Mouse (Mus musculus) embryonic facial prominence, embryonic 10.5 days (tissue): ENCODE results near the gene Fbxo3. TPM values are rescaled to one million over a fixed set of nuclear protein-coding genes. Genes with fewer than 3 reads are reported as not detected.
A peak's percentile ranks its signal among the peaks of the same experiment; 100 is the strongest.
"Not testable (repeated sequence)": the region's sequence is repeated elsewhere in the genome, so short reads cannot be mapped to it uniquely, and the experiment has no call there.

Source experiments
- DNase-seq: peaks from one replicate; pipeline ENCODE4 v3.0.0-alpha.2; 2017; ENCODE audit warnings: low spot score
- H3K27ac ChIP-seq: fragments of 300-500 bp; sonication (generic); replicated peaks from 2 replicates; pipeline ENCODE4 v1.5.1; 2016; ENCODE audit warnings: mild to moderate bottlenecking
- H3K27me3 ChIP-seq: fragments of 300-500 bp; sonication (generic); replicated peaks from 2 replicates; pipeline ENCODE4 v1.6.1; 2016; ENCODE audit warnings: low read depth, mild to moderate bottlenecking; ENCODE audit not compliant: poor library complexity, severe bottlenecking
- H3K36me3 ChIP-seq: fragments of 300-500 bp; sonication (generic); replicated peaks from 2 replicates; pipeline ENCODE4 v1.6.1; 2016; ENCODE audit warnings: mild to moderate bottlenecking, moderate library complexity
- H3K4me1 ChIP-seq: fragments of 300-500 bp; sonication (generic); 2 replicates; pipeline ENCODE4 v1.6.1; 2016
- H3K4me3 ChIP-seq: fragments of 300-500 bp; sonication (generic); 2 replicates; pipeline ENCODE4 v1.5.1; 2016; ENCODE audit warnings: mild to moderate bottlenecking, moderate library complexity
- H3K9me3 ChIP-seq: fragments of 300-500 bp; sonication (generic); 2 replicates; pipeline ENCODE4 v1.6.1; 2016; ENCODE audit warnings: mild to moderate bottlenecking
- WGBS: fragments of 180-500 bp; shearing (Covaris S2); methylation state at CpG from one replicate; pipeline ENCODE4 v1.1.7; 2016; 5-methylcytosine and 5-hydroxymethylcytosine counted together
- polyA plus RNA-seq: library from polyadenylated mRNA; unstranded; fragments of >200 nt; fragmentation: Nextera tagmentation; extraction: Ambion mirVana; gene quantifications from 2 replicates; pipeline ENCODE4 v1.2.1, GENCODE M21; 2016

Fbxo3 gene
- 44.4 and 44.9 TPM in 2 replicates for polyA plus RNA-seq

GRCm38 (mm10) chr2:104027458-104028138 is at the start of gene Fbxo3:
Fbxo3 (plus strand) TSS chr2:104027721.
- Histone ChIP-seq H3K36me3 (peaks cover 5% of the 10 kb centered on the region; the same call in 1 of the 2 replicates), H3K27ac (peak within 1 kb of the TSS; percentile 95)
- under 1% methylated on average over 44 of the region's 44 CpGs for WGBS

DNA sequence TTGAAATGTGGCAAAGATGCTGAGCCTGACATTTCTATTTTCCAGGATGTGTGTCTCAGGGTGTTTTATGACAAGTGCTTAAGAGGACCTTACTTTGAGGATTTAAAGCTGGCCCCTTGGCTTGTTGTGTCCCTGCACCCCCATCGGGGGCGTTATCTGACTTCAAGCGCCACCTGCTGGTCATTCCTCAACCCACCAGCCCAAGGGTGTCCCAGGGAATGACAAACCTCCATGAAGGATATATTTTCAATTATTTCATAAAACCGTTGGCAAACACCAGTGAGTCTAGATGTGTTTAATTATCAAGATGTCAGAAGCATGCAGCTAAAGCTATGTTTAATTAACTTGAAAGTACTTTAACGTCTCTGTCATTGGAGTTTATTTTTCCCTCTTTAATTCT is 45.3 kb upstream of the Fbxo3 start:
- Histone ChIP-seq H3K36me3 (no peaks in the 10 kb centered on the region), H3K4me1 (0 out of 2 replicates have a peak, but pooled peaks cover 2% of the 10 kb centered on the region), H3K9me3 (no peaks in the 10 kb centered on the region), H3K4me3 (no peak overlapping the region), H3K27me3 (peaks cover 18% of the 10 kb centered on the region; the same call in 1 of the 2 replicates), H3K27ac (no peak overlapping the region)
- peak; percentile 81 for DNase-seq
- 9% methylated on average over 5 of the region's 5 CpGs for WGBS

More at GRCm38 (mm10) chr2:104027458-104028138, at the start of gene Fbxo3:
- Histone ChIP-seq H3K4me1 (peaks cover 24% of the 10 kb centered on the region), H3K9me3 (no peaks in the 10 kb centered on the region), H3K4me3 (peak within 1 kb of the TSS; percentile 98), H3K27me3 (no peaks in the 10 kb centered on the region)
- peak; percentile 96 for DNase-seq

DNA sequence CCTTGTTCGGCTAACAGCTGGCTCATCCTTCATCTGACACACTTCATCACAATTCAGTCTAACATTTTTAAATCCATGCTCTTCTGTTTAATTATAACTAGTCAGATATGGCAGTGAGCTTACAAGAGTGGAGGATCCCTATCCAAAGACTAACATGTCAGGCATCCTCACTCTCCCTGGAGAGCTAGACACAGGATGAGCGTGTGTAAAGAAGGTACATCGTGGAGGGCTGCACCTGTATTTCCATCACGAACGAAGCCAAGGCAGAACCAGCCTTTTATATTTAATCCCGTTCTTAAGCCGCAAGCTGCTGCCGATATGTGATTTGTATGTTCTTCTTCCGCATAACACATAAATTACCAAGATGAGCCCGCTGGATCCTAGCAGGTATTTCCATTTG is 44.4 kb upstream of the Fbxo3 start:
- Histone ChIP-seq H3K36me3 (no peaks in the 10 kb centered on the region), H3K4me3 (no peak overlapping the region), H3K4me1 (0 out of 2 replicates have a peak, but pooled peaks cover 2% of the 10 kb centered on the region), H3K27ac (no peak overlapping the region), H3K27me3 (peaks cover 18% of the 10 kb centered on the region; the same call in 1 of the 2 replicates), H3K9me3 (no peaks in the 10 kb centered on the region)
- WGBS: 88% methylated on average over 10 of the region's 10 CpGs
- DNase-seq: no peak

GRCm38 (mm10) chr2:103987595-103987994 is 39.9 kb upstream of the Fbxo3 start:
- not testable (repeated sequence) for H3K36me3 ChIP-seq, H3K4me3 ChIP-seq, H3K9me3 ChIP-seq, H3K27ac ChIP-seq, H3K4me1 ChIP-seq, DNase-seq
- H3K27me3 ChIP-seq: peaks cover 15% of the 10 kb centered on the region
- WGBS: 75% methylated on average over 8 of the region's 8 CpGs

GRCm38 (mm10) chr2:103989724-103990123 is 37.8 kb upstream of the Fbxo3 start:
- WGBS: 87% methylated on average over 6 of the region's 6 CpGs

GRCm38 (mm10) chr2:103991303-103991702 is 36.2 kb upstream of the Fbxo3 start:
- Histone ChIP-seq H3K36me3 (no peaks in the 10 kb centered on the region), H3K4me1 (no peaks in the 10 kb centered on the region)
- no peak for DNase-seq

More at GRCm38 (mm10) chr2:103989724-103990123, 37.8 kb upstream of the Fbxo3 start:
- H3K4me1 ChIP-seq: no peaks in the 10 kb centered on the region
- no peaks in the 10 kb centered on the region for H3K36me3 ChIP-seq
- H3K27me3 ChIP-seq: peaks cover 15% of the 10 kb centered on the region
- H3K9me3 ChIP-seq: no peaks in the 10 kb centered on the region
- H3K4me3 ChIP-seq: no peak overlapping the region
- H3K27ac ChIP-seq: no peak overlapping the region
- DNase-seq: no peak

DNA sequence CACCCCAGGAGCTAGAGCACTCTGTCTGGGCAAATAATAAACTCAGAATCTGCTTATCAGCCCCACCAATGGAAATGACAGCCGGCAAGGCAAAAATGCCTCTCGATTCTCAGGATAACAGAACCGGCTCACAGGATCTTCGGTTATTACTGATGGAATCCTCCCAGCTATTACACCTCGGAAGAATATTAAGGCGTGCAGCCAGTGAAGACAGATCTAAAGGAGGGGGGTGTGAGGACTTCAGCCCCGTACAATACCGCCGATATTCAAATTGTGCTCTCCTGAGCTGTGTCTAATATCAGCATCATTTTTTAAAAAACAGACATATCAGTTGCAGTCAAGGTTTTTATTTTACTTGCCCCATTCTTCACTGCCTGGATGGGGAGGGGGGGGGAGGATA is 35.4 kb upstream of the Fbxo3 start:
- DNase-seq: no peak
- Histone ChIP-seq H3K4me3 (no peak overlapping the region), H3K36me3 (no peaks in the 10 kb centered on the region), H3K27ac (no peak overlapping the region), H3K9me3 (no peaks in the 10 kb centered on the region), H3K27me3 (peaks cover 15% of the 10 kb centered on the region), H3K4me1 (no peaks in the 10 kb centered on the region)
- 70% methylated on average over 9 of the region's 9 CpGs for WGBS

More at GRCm38 (mm10) chr2:103991303-103991702, 36.2 kb upstream of the Fbxo3 start:
- Histone ChIP-seq H3K4me3 (no peak overlapping the region), H3K27ac (no peak overlapping the region), H3K27me3 (peaks cover 15% of the 10 kb centered on the region), H3K9me3 (no peaks in the 10 kb centered on the region)

DNA sequence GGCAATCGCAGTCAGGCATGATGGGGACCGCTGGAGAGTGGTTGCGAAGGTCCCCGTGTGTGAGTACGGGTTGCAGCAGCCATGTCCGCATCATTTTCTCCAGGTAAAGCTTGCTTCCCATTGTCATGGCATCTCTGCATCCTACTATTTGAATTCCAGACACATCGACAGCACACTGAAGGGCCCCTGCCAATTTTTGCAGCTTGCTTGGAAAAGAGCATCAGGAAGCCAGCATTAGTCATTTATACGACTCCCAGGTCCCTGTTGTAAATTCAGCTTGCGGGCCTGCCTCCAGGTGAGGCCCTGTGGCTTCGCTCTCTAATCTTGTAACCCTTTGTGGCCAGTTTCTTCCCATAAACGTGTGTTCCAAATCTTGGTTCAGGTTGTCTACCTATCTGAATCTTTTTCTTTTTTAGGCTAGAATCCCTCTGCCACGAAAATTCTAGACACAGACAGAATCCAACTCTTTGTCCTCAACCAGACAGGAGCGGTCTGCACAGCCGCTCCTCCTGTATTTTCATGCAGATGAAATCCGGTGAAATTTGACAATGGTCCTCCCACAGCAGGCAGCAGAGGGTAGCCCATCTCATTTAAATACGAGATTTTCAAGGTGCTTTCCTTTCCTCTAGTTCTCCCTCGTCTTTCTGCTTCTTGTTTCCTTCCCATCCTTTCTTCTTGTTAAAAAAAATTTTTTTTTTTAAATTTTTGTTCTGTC is 34.7 kb upstream of the Fbxo3 start:
- DNase-seq: no peak
- Histone ChIP-seq H3K36me3 (no peaks in the 10 kb centered on the region), H3K4me3 (no peak overlapping the region), H3K4me1 (no peaks in the 10 kb centered on the region), H3K27me3 (peaks cover 15% of the 10 kb centered on the region), H3K9me3 (no peaks in the 10 kb centered on the region), H3K27ac (no peak overlapping the region)
- WGBS: 26% methylated on average over 17 of the region's 17 CpGs

- 0 out of 2 replicates have a peak, but pooled peaks cover 5% of the 10 kb centered on the region for H3K4me1 ChIP-seq
- WGBS: 25% methylated on average over 2 of the region's 2 CpGs
- H3K9me3 ChIP-seq: no peaks in the 10 kb centered on the region
- H3K36me3 ChIP-seq: no peaks in the 10 kb centered on the region
- no peak overlapping the region for H3K27ac ChIP-seq
- H3K4me3 ChIP-seq: no peak overlapping the region
- DNase-seq: no peak
- H3K27me3 ChIP-seq: peaks cover 11% of the 10 kb centered on the region
Observed at GRCm38 (mm10) chr2:104001076-104001475, 26.4 kb upstream of the Fbxo3 start.

DNA sequence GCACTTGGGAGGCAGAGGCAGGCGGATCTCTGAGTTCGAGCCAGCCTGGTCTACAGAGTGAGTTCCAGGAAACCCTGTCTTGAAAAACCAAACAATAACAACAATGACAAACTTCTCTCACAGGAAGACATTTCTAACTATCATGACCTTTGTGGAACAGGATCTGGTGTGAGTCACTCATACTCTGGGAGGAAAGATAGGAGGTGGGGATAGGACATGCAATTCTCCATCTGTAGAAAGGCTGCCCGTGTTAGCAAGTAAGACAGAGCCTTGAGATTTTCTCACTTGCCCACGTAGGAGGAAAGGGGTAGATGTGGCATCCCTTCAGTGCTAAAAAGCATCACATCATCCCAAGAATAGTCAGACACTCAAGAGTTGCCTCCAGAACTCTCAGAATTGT is 25.7 kb upstream of the Fbxo3 start:
- no peaks in the 10 kb centered on the region for H3K9me3 ChIP-seq
- H3K36me3 ChIP-seq: no peaks in the 10 kb centered on the region
- WGBS: 80% methylated on average over 4 of the region's 4 CpGs
- H3K4me3 ChIP-seq: no peak overlapping the region
- H3K27ac ChIP-seq: no peak overlapping the region
- 0 out of 2 replicates have a peak, but pooled peaks cover 5% of the 10 kb centered on the region for H3K4me1 ChIP-seq
- peaks cover 11% of the 10 kb centered on the region for H3K27me3 ChIP-seq
- no peak for DNase-seq

GRCm38 (mm10) chr2:104002711-104003413 is 24.7 kb upstream of the Fbxo3 start:
- 33% methylated on average over 16 of the region's 16 CpGs for whole genome bisulfite sequencing
- Histone ChIP-seq H3K36me3 (no peaks in the 10 kb centered on the region), H3K27me3 (peaks cover 11% of the 10 kb centered on the region), H3K9me3 (no peaks in the 10 kb centered on the region), H3K27ac (no peak overlapping the region), H3K4me3 (no peak overlapping the region), H3K4me1 (0 out of 2 replicates have a peak, but pooled peaks cover 5% of the 10 kb centered on the region)
- peak; percentile 55 for DNase-seq

- Histone ChIP-seq H3K4me1 (0 out of 2 replicates have a peak, but pooled peaks cover under 1% of the 10 kb centered on the region), H3K36me3 (no peaks in the 10 kb centered on the region), H3K4me3 (no peak overlapping the region), H3K9me3 (no peaks in the 10 kb centered on the region), H3K27me3 (peaks cover 7% of the 10 kb centered on the region), H3K27ac (no peak overlapping the region)
- no peak for DNase-seq
- 81% methylated on average over 7 of the region's 7 CpGs for WGBS
Observed at GRCm38 (mm10) chr2:104007793-104008519, 19.6 kb upstream of the Fbxo3 start.
